Mouse (Mus musculus): ENCODE measurements around the gene Gng7. TPM values are rescaled to one million over a fixed set of nuclear protein-coding genes. Genes with fewer than 3 reads are reported as not detected.

Gng7 gene
- total RNA-seq (2023): 0.27 to 1.4 TPM (median 0.43 TPM) in 4 replicates

DNA sequence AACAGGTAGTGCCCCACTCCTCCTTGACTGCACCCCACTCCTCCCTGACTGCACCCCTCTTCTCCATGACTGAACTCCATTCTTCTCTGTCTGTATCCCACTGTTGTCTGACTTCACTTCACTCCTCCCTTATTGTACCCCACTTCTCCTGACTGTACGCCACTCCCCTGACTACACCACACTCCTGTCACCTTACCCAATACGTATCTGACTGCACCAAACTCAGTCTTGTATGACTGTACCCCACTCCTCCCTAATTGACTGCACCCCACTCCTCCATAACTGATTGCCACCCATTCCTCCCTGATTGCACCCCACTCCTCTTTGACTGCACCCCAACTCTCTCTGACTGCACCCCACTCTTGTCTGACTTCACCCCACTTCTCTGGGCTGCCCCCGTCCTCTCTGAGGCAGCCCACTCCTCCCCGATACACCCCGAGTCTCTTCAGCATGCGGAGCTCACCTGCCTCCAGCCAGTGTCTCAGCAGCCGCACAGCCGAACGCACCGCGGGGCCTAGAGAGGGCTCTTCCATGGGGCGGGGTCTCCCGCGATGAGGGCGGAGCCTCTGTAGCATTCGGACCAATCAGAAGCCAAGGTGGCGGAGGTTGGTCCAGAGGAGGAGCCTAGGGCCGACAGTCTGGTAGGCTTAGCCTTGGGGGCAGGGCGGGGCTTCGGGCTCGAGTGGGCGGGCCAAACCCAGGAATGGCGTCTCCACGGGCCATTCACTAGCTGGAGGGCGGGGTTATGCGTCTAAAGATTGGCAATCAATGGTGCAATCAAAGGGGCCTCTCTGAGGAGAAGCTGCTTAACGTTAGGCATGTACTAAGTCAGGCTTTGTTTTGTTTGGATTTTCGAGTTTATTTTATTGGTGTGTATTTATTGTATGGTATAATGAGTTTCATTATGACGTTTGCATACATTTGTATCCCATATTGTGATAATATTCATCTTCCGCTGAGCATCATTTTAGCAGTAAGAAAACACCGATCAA lies at the start of gene Gng7:
Gene Gng7, minus strand, starts transcription at position 553 of the 992 bp plus-strand sequence.

DNA sequence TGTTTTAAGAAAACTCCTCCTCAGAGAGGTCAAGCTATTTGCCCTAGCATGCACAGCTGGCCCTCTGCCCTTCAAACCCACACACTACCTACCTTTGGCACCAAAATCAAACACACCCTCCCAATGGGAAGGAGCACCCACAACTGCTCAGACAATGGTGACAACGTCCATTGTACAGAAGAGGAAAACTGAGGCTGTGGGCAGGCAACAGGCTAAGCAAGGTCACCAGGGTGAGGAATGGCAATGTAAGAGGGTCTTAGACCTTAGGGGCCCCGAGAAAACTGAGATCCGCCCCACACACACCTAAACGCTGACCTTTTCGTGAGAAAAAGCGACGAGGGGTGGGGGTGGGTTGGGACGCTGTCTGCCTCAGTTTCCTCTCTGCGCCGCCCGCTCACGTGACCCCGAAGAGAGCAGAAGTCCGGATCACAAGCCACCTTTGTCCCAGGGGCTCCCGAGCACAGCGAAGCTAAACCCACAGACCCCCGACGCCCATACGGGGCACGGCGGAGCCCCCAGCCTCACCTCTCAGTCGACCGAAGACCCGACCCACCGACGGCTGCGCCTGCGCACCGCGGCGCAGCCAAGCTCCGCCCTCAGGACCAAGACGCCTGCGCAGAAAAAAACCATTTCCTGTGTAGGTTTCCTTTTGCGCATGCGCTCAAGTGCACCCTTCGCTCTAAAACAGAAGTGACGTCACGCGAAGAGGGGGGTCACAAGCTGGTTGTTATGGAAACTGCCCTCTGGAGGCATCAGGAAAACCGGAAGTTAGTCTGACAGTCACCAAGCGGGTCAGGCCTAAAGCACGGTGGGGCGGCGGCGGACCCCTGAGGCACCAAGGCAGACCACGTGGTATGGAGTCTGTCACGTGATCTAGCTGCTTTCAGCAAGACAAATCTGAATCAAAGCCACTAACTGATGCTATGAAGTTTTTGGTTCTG lies 45.1 kb upstream of the Gng7 start, which contains the start of gene Sgta:
Gene Sgta, minus strand, starts transcription at position 579 of the 941 bp plus-strand sequence.

GRCm38 (mm10) chr10:81036988-81037580 lies 22.3 kb upstream of the Gng7 start, which contains the start of gene Slc39a3:
Gene Slc39a3, minus strand, starts transcription at chr10:81037426.

DNA sequence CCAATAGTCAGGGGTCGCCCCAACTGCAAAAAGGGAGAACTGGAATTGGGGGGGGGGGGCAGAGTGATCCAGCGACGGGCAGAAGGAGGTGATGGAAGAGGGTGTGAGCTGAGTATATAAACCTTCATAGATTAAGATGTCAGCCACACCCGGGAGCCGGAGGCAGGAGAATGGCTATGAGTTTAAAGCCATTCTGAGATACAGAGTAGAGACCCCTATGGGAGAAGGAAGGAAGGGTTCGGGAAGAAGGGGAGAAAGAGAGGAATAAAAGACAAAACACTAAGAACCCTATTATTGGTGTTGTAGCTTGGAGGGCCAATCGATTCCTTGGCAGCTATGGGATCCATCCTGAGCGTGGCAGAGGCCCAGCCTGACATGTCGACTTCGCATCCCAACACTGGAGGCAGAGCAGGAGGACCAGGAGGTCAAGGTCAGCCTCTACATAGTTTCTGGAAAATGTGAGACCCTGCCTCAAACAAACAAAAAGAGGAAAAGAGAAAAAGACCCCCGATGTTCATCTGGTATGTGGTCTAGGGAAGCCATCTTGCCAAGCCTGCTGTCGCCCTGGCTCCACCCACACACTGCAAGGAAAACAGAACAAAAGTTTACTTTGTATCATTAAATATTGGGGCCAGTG lies 11.0 kb upstream of the Gng7 start, which contains the start of gene Diras1:
Gene Diras1, minus strand, starts transcription at position 24 of the 637 bp plus-strand sequence.

GRCm38 (mm10) chr10:80929299-80930226 lies 85.2 kb downstream of the Gng7 start, which contains the start of gene Gadd45b:
Gene Gadd45b, plus strand, starts transcription at chr10:80930073.

DNA sequence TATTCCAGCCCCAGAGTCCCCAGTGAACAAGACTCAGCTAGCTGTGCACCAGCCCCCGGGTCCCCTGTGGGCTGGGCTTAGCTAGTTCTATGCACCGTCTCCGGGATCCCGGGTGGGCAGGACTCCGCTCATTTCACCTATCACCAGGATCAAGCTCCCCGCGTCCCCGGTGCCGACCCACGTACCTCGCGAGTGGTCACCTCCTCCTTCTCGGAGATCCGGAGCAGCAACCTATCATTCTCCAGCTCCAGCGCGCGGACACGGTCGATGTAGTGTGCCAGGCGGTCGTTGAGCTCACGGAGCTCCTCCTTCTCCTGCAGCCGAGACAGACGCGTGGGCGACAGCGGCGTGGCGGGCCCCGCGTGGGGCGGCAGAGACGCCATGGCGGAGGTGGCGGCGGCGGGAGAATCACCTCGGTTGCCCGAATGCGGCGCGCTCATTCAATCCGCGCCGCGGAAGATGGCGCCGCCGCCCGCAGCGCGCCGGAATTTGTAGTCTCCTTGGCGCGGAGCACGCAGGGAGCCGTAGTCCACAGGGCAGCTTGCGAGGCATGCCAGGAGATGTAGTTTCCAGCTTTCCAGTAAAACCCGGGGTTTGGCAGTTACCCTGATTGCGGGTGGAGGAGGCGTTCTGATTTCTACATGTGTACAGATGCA lies 96.8 kb downstream of the Gng7 start, which contains the start of gene Lmnb2:
Gene Lmnb2, minus strand, starts transcription at position 467 of the 656 bp plus-strand sequence.

GRCm38 (mm10) chr10:80900318-80901247 lies 114.2 kb downstream of the Gng7 start, which contains the start of gene Timm13:
Gene Timm13, minus strand, starts transcription at chr10:80900969.

Other genes starting within 250 kb of the Gng7 start
- gene Sf3a2, start 216.7 kb downstream of the Gng7 start, total RNA-seq (2023): 73.0 to 86.5 TPM (median 77.6 TPM) in 4 replicates
- 99.4 to 138 TPM (median 104 TPM) in 4 replicates for gene Plekhj1, start 216.3 kb downstream of the Gng7 start, total RNA-seq (2023)
- gene Amh, start 209.7 kb downstream of the Gng7 start, total RNA-seq (2023): 1.4 to 2.0 TPM (median 1.6 TPM) in 4 replicates
- gene Jsrp1, start 201.4 kb downstream of the Gng7 start, total RNA-seq (2023): not detected in 4 replicates
- gene Oaz1, start 188.3 kb downstream of the Gng7 start, total RNA-seq (2023): 513 to 527 TPM (median 522 TPM) in 4 replicates
- not detected in 4 replicates for gene Lingo3, start 170.9 kb downstream of the Gng7 start, total RNA-seq (2023)
- 20.7 to 35.6 TPM (median 25.5 TPM) in 4 replicates for gene Lsm7, start 159.7 kb downstream of the Gng7 start, total RNA-seq (2023)
- 28.8 to 33.2 TPM (median 31.9 TPM) in 4 replicates for gene Sppl2b, start 159.7 kb downstream of the Gng7 start, total RNA-seq (2023)
- gene Tmprss9, start 143.1 kb downstream of the Gng7 start, total RNA-seq (2023): not detected in 4 replicates
- gene Timm13, start 114.0 kb downstream of the Gng7 start, total RNA-seq (2023): 57.5 to 75.0 TPM (median 69.9 TPM) in 4 replicates
- 11.6 to 13.6 TPM (median 12.6 TPM) in 4 replicates for gene Lmnb2, start 96.7 kb downstream of the Gng7 start, total RNA-seq (2023)
- 39.7 to 58.7 TPM (median 48.3 TPM) in 4 replicates for gene Gadd45b, start 84.9 kb downstream of the Gng7 start, total RNA-seq (2023)
- not detected in 4 replicates for gene Diras1, start 10.7 kb upstream of the Gng7 start, total RNA-seq (2023)
- gene Slc39a3, start 22.5 kb upstream of the Gng7 start, total RNA-seq (2023): 11.2 to 15.3 TPM (median 11.6 TPM) in 4 replicates
- gene Sgta, start 45.2 kb upstream of the Gng7 start, total RNA-seq (2023): 61.8 to 68.8 TPM (median 65.7 TPM) in 4 replicates
- gene Thop1, start 55.1 kb upstream of the Gng7 start, total RNA-seq (2023): 13.8 to 17.5 TPM (median 15.7 TPM) in 4 replicates
- not detected in 4 replicates for gene Creb3l3, start 83.9 kb upstream of the Gng7 start, total RNA-seq (2023)
- 140 to 154 TPM (median 146 TPM) in 4 replicates for gene Map2k2, start 91.0 kb upstream of the Gng7 start, total RNA-seq (2023)
- gene Zbtb7a, start 120.3 kb upstream of the Gng7 start, total RNA-seq (2023): 102 to 107 TPM (median 105 TPM) in 4 replicates
- 60.6 to 70.8 TPM (median 66.5 TPM) in 4 replicates for gene Pias4, start 153.0 kb upstream of the Gng7 start, total RNA-seq (2023)
- 1,970 to 2,090 TPM (median 2,027 TPM) in 4 replicates for gene Eef2, start 161.7 kb upstream of the Gng7 start, total RNA-seq (2023)
- gene Dapk3, start 168.1 kb upstream of the Gng7 start, total RNA-seq (2023): 79.2 to 84.3 TPM (median 81.9 TPM) in 4 replicates
- not detected in 4 replicates for gene 4930442H23Rik, start 168.9 kb upstream of the Gng7 start, total RNA-seq (2023)
- not detected in 4 replicates for gene Nmrk2, start 187.1 kb upstream of the Gng7 start, total RNA-seq (2023)
- not detected in 4 replicates for gene Atcay, start 215.9 kb upstream of the Gng7 start, total RNA-seq (2023)
- 4.3 to 6.4 TPM (median 4.6 TPM) in 4 replicates for gene Zfr2, start 218.2 kb upstream of the Gng7 start, total RNA-seq (2023)
- 25.9 to 37.1 TPM (median 29.9 TPM) in 4 replicates for gene Matk, start 238.0 kb upstream of the Gng7 start, total RNA-seq (2023)

Data from B cell, adult 62 days (primary cell).